Comparison of ENCODE assay signal across 8 mouse cellular contexts in genomic region chr4:148643291-148644156, GRCm38 (mm10). TPM values are rescaled to one million over a fixed set of nuclear protein-coding genes. Genes with fewer than 3 reads are reported as not detected.
DNase-seq lines count a peak whose midpoint lies in the region; ATAC-seq lines count a peak whose summit lies in the region.

TSS of gene Gm572 (plus strand) at chr4:148643317.

- no peaks in the 10 kb centered on the region for H3K9me3 ChIP-seq in heart, embryonic 12.5 days (replicated peaks)
- no peaks in the 10 kb centered on the region for H3K9me3 ChIP-seq in forebrain, embryonic 13.5 days (replicated peaks)
- H3K9me3 ChIP-seq in liver, embryonic 11.5 days (ENCODE audit: control insufficient read depth, low read length), result no peaks in the 10 kb centered on the region

- H3K27ac ChIP-seq in heart, embryonic 12.5 days (ENCODE audit: poor library complexity, severe bottlenecking), result no peak within 1 kb of the TSS
- no peak within 1 kb of the TSS for H3K27ac ChIP-seq in forebrain, embryonic 13.5 days
- no peak within 1 kb of the TSS for H3K27ac ChIP-seq in liver, embryonic 11.5 days (ENCODE audit: low read depth, low read length)

- H3K9ac ChIP-seq in heart, embryonic 12.5 days, result no peak within 1 kb of the TSS
- H3K9ac ChIP-seq in forebrain, embryonic 13.5 days, result no peak within 1 kb of the TSS
- 0 out of 2 replicates have a peak within 1 kb of the TSS, but pooled peaks have one; percentile 27 for H3K9ac ChIP-seq in liver, embryonic 11.5 days (ENCODE audit: low read depth, low read length)

- no peak for DNase-seq in heart, postnatal 4 days
- peak; percentile 35 for DNase-seq in 416B (ENCODE audit: low read depth)
- DNase-seq in liver, embryonic 11.5 days (ENCODE audit: low spot score), result no peak
- DNase-seq in right cerebral cortex, adult 18-20 months, result no peak
- DNase-seq in cerebellum, adult 8-10 months, result no peak
- DNase-seq in right cerebral cortex, postnatal 14 days, result no peak

- H3K4me1 ChIP-seq in heart, embryonic 12.5 days (replicated peaks), result peaks cover 16% of the 10 kb centered on the region; the same call in 1 of the 2 replicates
- peaks cover 4% of the 10 kb centered on the region; the same call in 1 of the 2 replicates for H3K4me1 ChIP-seq in forebrain, embryonic 13.5 days
- peaks cover 8% of the 10 kb centered on the region for H3K4me1 ChIP-seq in liver, embryonic 11.5 days (replicated peaks; ENCODE audit: control insufficient read depth, insufficient read depth, low read length)

- peak within 1 kb of the TSS; percentile 11 for H3K4me3 ChIP-seq in heart, embryonic 12.5 days
- 0 out of 2 replicates have a peak within 1 kb of the TSS, but pooled peaks have one; percentile 5 for H3K4me3 ChIP-seq in forebrain, embryonic 13.5 days
- no peak within 1 kb of the TSS for H3K4me3 ChIP-seq in liver, embryonic 11.5 days (ENCODE audit: low read depth, low read length)

- no peaks in the 10 kb centered on the region for H3K36me3 ChIP-seq in heart, embryonic 12.5 days
- H3K36me3 ChIP-seq in forebrain, embryonic 13.5 days (ENCODE audit: poor library complexity, severe bottlenecking), result no peaks in the 10 kb centered on the region
- H3K36me3 ChIP-seq in liver, embryonic 11.5 days (ENCODE audit: control insufficient read depth, insufficient read depth, low read length), result no peaks in the 10 kb centered on the region

- peak within 1 kb of the TSS; percentile 48 for H3K4me2 ChIP-seq in heart, embryonic 12.5 days
- H3K4me2 ChIP-seq in forebrain, embryonic 13.5 days, result peak within 1 kb of the TSS; percentile 37
- H3K4me2 ChIP-seq in liver, embryonic 11.5 days, result peak within 1 kb of the TSS; percentile 58

- 57% methylated on average over 15 of the region's 15 CpGs for WGBS in heart, embryonic 12.5 days
- 70% methylated on average over 15 of the region's 15 CpGs for WGBS in forebrain, embryonic 13.5 days
- 45% methylated on average over 15 of the region's 15 CpGs for WGBS in liver, embryonic 11.5 days

- no peak for ATAC-seq in heart, embryonic 12.5 days (ENCODE audit: insufficient number of reproducible peaks, low FRiP score)
- ATAC-seq in forebrain, embryonic 13.5 days, result no peak
- peak; percentile 17; the same call in 1 of the 2 replicates for ATAC-seq in liver, embryonic 11.5 days (replicated peaks; ENCODE audit: low FRiP score)

- no peaks in the 10 kb centered on the region for H3K27me3 ChIP-seq in heart, embryonic 12.5 days (replicated peaks)
- no peaks in the 10 kb centered on the region for H3K27me3 ChIP-seq in forebrain, embryonic 13.5 days
- H3K27me3 ChIP-seq in liver, embryonic 11.5 days (replicated peaks; ENCODE audit: control insufficient read depth, insufficient read depth, low read length), result no peaks in the 10 kb centered on the region; the same call in 1 of the 2 replicates

RNA-seq across cellular contexts. Expression of gene Gm572, which starts in this region (rescaled TPM):
- 0.11 and 0.18 TPM in 2 replicates for polyA plus RNA-seq in heart, embryonic 12.5 days (2016; fragmentation: Nextera tagmentation; extraction: Ambion mirVana)
- total RNA-seq in heart, postnatal 4 days (2021), result 1 to 10 TPM; 4.1 to 4.9 TPM
- polyA plus RNA-seq in forebrain, embryonic 13.5 days (2015; fragmentation: Nextera tagmentation; extraction: Ambion mirVana), result not detected in 2 replicates
- not detected in 2 replicates for polyA plus RNA-seq in liver, embryonic 11.5 days (2014; fragmentation: Nextera tagmentation; extraction: Ambion mirVana)

Comparison
In these comparisons a context has a peak if more than half of its experiments do, and no peak if none do; other contexts are left out.
1. Peak in ATAC-seq, H3K9ac ChIP-seq and H3K4me2 ChIP-seq in liver, embryonic 11.5 days; RNA of the gene not detected or under 1 TPM.